Mouse (Mus musculus) MEL (cell line): ENCODE data around the gene 2410002F23Rik. TPM values are rescaled to one million over a fixed set of nuclear protein-coding genes. Genes with fewer than 3 reads are reported as not detected.

ENCODE experiments used
- DNase-seq: peaks from one replicate; pipeline ENCODE4 v3.0.0; 2011; ENCODE audit warnings: low read depth, low spot score
- H3K27ac ChIP-seq: 2 replicates; pipeline ENCODE4 v1.5.1; 2012; ENCODE audit warnings: low read depth, mild to moderate bottlenecking, control low read depth, low read length, moderate library complexity; ENCODE audit not compliant: control insufficient read depth
- H3K27me3 ChIP-seq, 2 experiments: fragments of 150-350 bp in 1 of 2; sonication (generic) in 1 of 2; 2 replicates each; pipeline ENCODE4 v1.6.1; 2012; ENCODE audit warnings: low read length in 2 of 2, mild to moderate bottlenecking in 2 of 2, improper control_type of control experiment in 1 of 2, moderate library complexity in 1 of 2; ENCODE audit not compliant: insufficient read depth in 2 of 2, control insufficient read depth in 1 of 2
- H3K36me3 ChIP-seq, 2 experiments: 2 replicates each; pipeline ENCODE4 v1.6.1; 2012 to 2014; ENCODE audit warnings: low read length in 2 of 2, improper control_type of control experiment in 1 of 2, inconsistent platforms in 1 of 2, mild to moderate bottlenecking in 1 of 2; ENCODE audit not compliant: insufficient read depth in 2 of 2, control insufficient read depth in 1 of 2
- H3K4me1 ChIP-seq, 2 experiments: fragments of 150-350 bp in 1 of 2; sonication (generic) in 1 of 2; 2 replicates each; pipeline ENCODE4 v1.6.1; 2012; ENCODE audit warnings: low read length in 2 of 2, improper control_type of control experiment in 1 of 2, mild to moderate bottlenecking in 1 of 2; ENCODE audit not compliant: insufficient read depth in 2 of 2, control insufficient read depth in 1 of 2
- H3K4me3 ChIP-seq, 2 experiments: fragments of 150-350 bp in 1 of 2; sonication (generic) in 1 of 2; 2 replicates each; pipeline ENCODE4 v1.5.1; 2012; ENCODE audit warnings: low read depth in 2 of 2, low read length in 2 of 2, mild to moderate bottlenecking in 2 of 2, moderate library complexity in 2 of 2, control low read depth in 1 of 2, improper control_type of control experiment in 1 of 2; ENCODE audit not compliant: control insufficient read depth in 1 of 2, insufficient read depth in 1 of 2
- H3K79me2 ChIP-seq: 2 replicates; pipeline ENCODE4 v1.6.1; 2012; ENCODE audit warnings: mild to moderate bottlenecking, low read length, moderate library complexity; ENCODE audit not compliant: control insufficient read depth, poor library complexity, insufficient read depth
- H3K9ac ChIP-seq: 2 replicates; pipeline ENCODE4 v1.6.1; 2012; ENCODE audit warnings: low read depth, mild to moderate bottlenecking, control low read depth, low read length, moderate library complexity; ENCODE audit not compliant: control insufficient read depth, poor library complexity, severe bottlenecking
- H3K9me3 ChIP-seq: fragments of 150-350 bp; sonication (generic); replicated peaks from 2 replicates; pipeline ENCODE4 v1.6.1; 2012; ENCODE audit warnings: mild to moderate bottlenecking, low read length, improper control_type of control experiment, moderate library complexity; ENCODE audit not compliant: insufficient read depth
- CTCF ChIP-seq, 3 experiments: IDR thresholded peaks in 2 of 3; conservative IDR thresholded peaks in 1 of 3; 2 replicates each; pipeline ENCODE4 v1.5.1; 2011 to 2012; ENCODE audit warnings: low read length in 3 of 3, low read depth in 2 of 3, mild to moderate bottlenecking in 2 of 3, improper control_type of control experiment in 1 of 3, inconsistent platforms in 1 of 3, mixed read lengths in 1 of 3, moderate library complexity in 1 of 3; ENCODE audit not compliant: control insufficient read depth in 1 of 3, insufficient read depth in 1 of 3, poor library complexity in 1 of 3, severe bottlenecking in 1 of 3
- ELF1 ChIP-seq: IDR thresholded peaks from 2 replicates; pipeline ENCODE4 v1.6.1; 2014; ENCODE audit warnings: low read depth, mild to moderate bottlenecking, inconsistent platforms, low read length, improper control_type of control experiment, moderate library complexity
- GABPA ChIP-seq: IDR thresholded peaks from 2 replicates; pipeline ENCODE4 v1.6.1; 2012; ENCODE audit warnings: low read depth, mild to moderate bottlenecking, inconsistent platforms, low read length, improper control_type of control experiment, moderate library complexity
- HCFC1 ChIP-seq: IDR thresholded peaks from 2 replicates; pipeline ENCODE4 v1.6.1; 2012; ENCODE audit warnings: low read depth, mild to moderate bottlenecking, inconsistent platforms, low read length, improper control_type of control experiment, moderate library complexity
- JUND ChIP-seq: IDR thresholded peaks from 2 replicates; pipeline ENCODE4 v1.6.1; 2011; ENCODE audit warnings: low read depth, mild to moderate bottlenecking, improper control_type of control experiment, low read length
- MEF2A ChIP-seq: IDR thresholded peaks from 2 replicates; pipeline ENCODE4 v1.6.1; 2014; ENCODE audit warnings: low read depth, mild to moderate bottlenecking, inconsistent platforms, low read length, improper control_type of control experiment; ENCODE audit not compliant: poor library complexity, insufficient replicate concordance, severe bottlenecking; ENCODE audit errors: extremely low read depth
- POLR2A ChIP-seq, 2 experiments: IDR thresholded peaks; 2 replicates each; pipeline ENCODE4 v1.6.1; 2011 to 2012; ENCODE audit warnings: low read length in 2 of 2, mild to moderate bottlenecking in 2 of 2, control low read depth in 1 of 2, improper control_type of control experiment in 1 of 2, low read depth in 1 of 2, moderate library complexity in 1 of 2; ENCODE audit not compliant: control insufficient read depth in 1 of 2, insufficient read depth in 1 of 2, poor library complexity in 1 of 2
- POLR2AphosphoS5 ChIP-seq: IDR thresholded peaks from 2 replicates; pipeline ENCODE4 v1.6.1; 2012; ENCODE audit warnings: low read depth, borderline replicate concordance, mild to moderate bottlenecking, inconsistent platforms, low read length, moderate library complexity, mixed read lengths
- RAD21 ChIP-seq: IDR thresholded peaks from 2 replicates; pipeline ENCODE4 v1.6.1; 2011; ENCODE audit warnings: mild to moderate bottlenecking, low read depth, low read length, improper control_type of control experiment
- SMC3 ChIP-seq: IDR thresholded peaks from 2 replicates; pipeline ENCODE4 v1.6.1; 2011; ENCODE audit warnings: low read depth, low read length, improper control_type of control experiment
- USF1 ChIP-seq: IDR thresholded peaks from 2 replicates; pipeline ENCODE4 v1.6.1; 2014; ENCODE audit warnings: low read depth, mild to moderate bottlenecking, inconsistent platforms, low read length, improper control_type of control experiment, moderate library complexity
- USF2 ChIP-seq, 2 experiments: IDR thresholded peaks; 2 replicates each; pipeline ENCODE4 v1.6.1; 2011 to 2012; ENCODE audit warnings: improper control_type of control experiment in 2 of 2, low read length in 2 of 2, borderline replicate concordance in 1 of 2, inconsistent platforms in 1 of 2, low read depth in 1 of 2, mild to moderate bottlenecking in 1 of 2; ENCODE audit not compliant: insufficient read depth in 1 of 2
- ZC3H11A ChIP-seq: IDR thresholded peaks from 2 replicates; pipeline ENCODE4 v1.6.1; 2012; ENCODE audit warnings: low read depth, mild to moderate bottlenecking, inconsistent platforms, low read length, improper control_type of control experiment
- ZMIZ1 ChIP-seq: IDR thresholded peaks from 2 replicates; pipeline ENCODE4 v1.6.1; 2012; ENCODE audit warnings: low read depth, mild to moderate bottlenecking, inconsistent platforms, low read length, improper control_type of control experiment, moderate library complexity
- polyA plus RNA-seq, 2 experiments: library from polyadenylated mRNA; stranded (reverse) in 1 of 2; unstranded in 1 of 2; fragments of >175 nt in 1 of 2; fragments of >200 nt in 1 of 2; gene quantifications; 2 replicates each; pipeline versions ENCODE4 v1.2.1 to v1.2.4; 2012; ENCODE audit warnings: low replicate concordance in 2 of 2, low read depth in 1 of 2; ENCODE audit not compliant: insufficient read length in 2 of 2, insufficient read depth in 1 of 2, missing spikeins in 1 of 2
- total RNA-seq: library from RNA; depleted of rRNA; stranded (reverse); fragments of 300-350 nt; gene quantifications from 2 replicates; pipeline ENCODE4 v1.2.3, GENCODE M21; 2012

The 2410002F23Rik gene
- total and polyA plus RNA-seq, 3 experiments: 148 to 841 (median 174) TPM

GRCm38 (mm10) chr7:44276461-44277249, 30.1 kb downstream of the 2410002F23Rik start:
- Histone ChIP-seq H3K27ac (no peak overlapping the region), H3K36me3 (no peaks in the 10 kb centered on the region), H3K9ac (no peak overlapping the region), H3K4me3 (no peak overlapping the region), H3K79me2 (no peaks in the 10 kb centered on the region), H3K4me1 (no peaks in the 10 kb centered on the region)
- DNase-seq: no peak
- TF ChIP-seq GABPA (no peak), RAD21 (no peak)
- TF ChIP-seq, all 39 proteins: peak for 0
- H3K27me3 ChIP-seq: no peaks in the 10 kb centered on the region
- H3K9me3 ChIP-seq: no peaks in the 10 kb centered on the region

- Histone ChIP-seq H3K79me2 (no peaks in the 10 kb centered on the region), H3K27ac (no peak overlapping the region), H3K4me3 (no peak overlapping the region), H3K9ac (no peak overlapping the region), H3K4me1 (no peaks in the 10 kb centered on the region), H3K9me3 (no peaks in the 10 kb centered on the region), H3K36me3 (no peaks in the 10 kb centered on the region), H3K27me3 (no peaks in the 10 kb centered on the region)
- TF ChIP-seq POLR2AphosphoS5 (no peak), ZC3H11A (peak; percentile 47), USF2 (IDR thresholded peaks at IDR 0.05; ENCODE audit: borderline replicate concordance in 1 of 2, insufficient read depth in 1 of 2, low read depth in 1 of 2, low read length in 2 of 2) (no peak), CTCF (IDR thresholded peaks at IDR 0.05 in 2 of 3, conservative IDR thresholded peaks at IDR 0.05 in 1 of 3; ENCODE audit: control insufficient read depth in 1 of 3, insufficient read depth in 1 of 3, low read depth in 2 of 3, low read length in 3 of 3, poor library complexity in 1 of 3, severe bottlenecking in 1 of 3) (peak; percentile 42 to 61 (median 50)), SMC3 (peak; percentile 66), ELF1 (no peak), RAD21 (peak; percentile 46), JUND (no peak)
- DNase-seq: peak; percentile 49
Measured at GRCm38 (mm10) chr7:44277250-44277622, 30.7 kb downstream of the 2410002F23Rik start.

- no peak overlapping the region for H3K9ac ChIP-seq
- DNase-seq: no peak
- no peaks in the 10 kb centered on the region for H3K27me3 ChIP-seq
- no peak for TF ChIP-seq MEF2A
- TF ChIP-seq USF1: peak; percentile 76
- TF ChIP-seq GABPA: no peak
- TF ChIP-seq ZMIZ1: no peak
- peak; percentile 75 for TF ChIP-seq HCFC1
- TF ChIP-seq POLR2A (IDR thresholded peaks at IDR 0.05; ENCODE audit: control insufficient read depth in 1 of 2, insufficient read depth in 1 of 2, low read depth in 1 of 2, low read length in 2 of 2, poor library complexity in 1 of 2): no peak
- TF ChIP-seq, all 39 proteins: peak for 2
- H3K9me3 ChIP-seq: no peaks in the 10 kb centered on the region
- no peaks in the 10 kb centered on the region for H3K36me3 ChIP-seq
- H3K4me3 ChIP-seq: no peak overlapping the region
- no peaks in the 10 kb centered on the region for H3K4me1 ChIP-seq
- no peak overlapping the region for H3K27ac ChIP-seq
- H3K79me2 ChIP-seq: no peaks in the 10 kb centered on the region
Measured at GRCm38 (mm10) chr7:44280959-44281358, 34.4 kb downstream of the 2410002F23Rik start.
